Mouse (Mus musculus): ENCODE measurements around the gene Commd7. TPM values are rescaled to one million over a fixed set of nuclear protein-coding genes. Genes with fewer than 3 reads are reported as not detected.
"Not testable (repeated sequence)": the region's sequence is repeated elsewhere in the genome, so short reads cannot be mapped to it uniquely, and the experiment has no call there.

The Commd7 gene
- 9.1 and 12.7 TPM in 2 replicates for total RNA-seq (2012; rRNA removed)

GRCm38 (mm10) chr2:153631976-153632870, at the start of gene Commd7:
Commd7 (minus strand) TSS chr2:153632781.
- peak; percentile 99 for TF ChIP-seq ZC3H11A (IDR thresholded peaks at IDR 0.05; ENCODE audit: borderline replicate concordance, low read depth, low read length)
- peak; percentile 31; the same call in 1 of the 2 replicates for TF ChIP-seq HCFC1 (IDR thresholded peaks at IDR 0.05; ENCODE audit: borderline replicate concordance, insufficient read depth, low read length)
- TF ChIP-seq CHD2 (IDR thresholded peaks at IDR 0.05; ENCODE audit: low read depth, low read length) = no peak
- TF ChIP-seq ZNF384 (IDR thresholded peaks at IDR 0.05; ENCODE audit: low read depth, low read length) = peak; percentile 28; the same call in 1 of the 2 replicates

GRCm38 (mm10) chr2:153679959-153680358, 47.4 kb upstream of the Commd7 start:
- no peaks in the 10 kb centered on the region for H3K4me1 ChIP-seq (ENCODE audit: control insufficient read depth in 2 of 2, insufficient read depth in 2 of 2, low read length in 2 of 2, poor library complexity in 1 of 2)
- H3K27ac ChIP-seq (ENCODE audit: insufficient read depth, low read depth, low read length, poor library complexity, severe bottlenecking) = no peak overlapping the region
- H3K4me3 ChIP-seq (ENCODE audit: insufficient read depth in 1 of 2, low read depth in 1 of 2, low read length in 2 of 2, poor library complexity in 1 of 2, severe bottlenecking in 1 of 2) = no peak overlapping the region
- H3K36me3 ChIP-seq (ENCODE audit: control insufficient read depth, insufficient read depth, low read length, poor library complexity, severe bottlenecking) = peaks cover 54% of the 10 kb centered on the region
- TF ChIP-seq ZNF384 (IDR thresholded peaks at IDR 0.05; ENCODE audit: low read depth, low read length) (no peak), ZC3H11A (IDR thresholded peaks at IDR 0.05; ENCODE audit: borderline replicate concordance, low read depth, low read length) (no peak), CHD2 (IDR thresholded peaks at IDR 0.05; ENCODE audit: low read depth, low read length) (no peak), HCFC1 (IDR thresholded peaks at IDR 0.05; ENCODE audit: borderline replicate concordance, insufficient read depth, low read length) (no peak), MAFK (IDR thresholded peaks at IDR 0.05; ENCODE audit: insufficient read depth, low read depth, low read length) (no peak)
- DNase-seq (ENCODE audit: low read depth, low spot score) = no peak
- in situ Hi-C loops (cut with MboI; ENCODE audit: low sequenced_read_pairs in 2 of 2, unreplicated experiment in 2 of 2) = no loop called here
- H3K9ac ChIP-seq (ENCODE audit: insufficient read depth, low read depth, low read length, poor library complexity, severe bottlenecking) = no peak overlapping the region
- H3K9me3 ChIP-seq (ENCODE audit: control insufficient read depth, insufficient read depth, low read depth, low read length) = no peaks in the 10 kb centered on the region

More at GRCm38 (mm10) chr2:153631976-153632870, at the start of gene Commd7:
- no peaks in the 10 kb centered on the region; the same call in 1 of the 2 replicates for H3K36me3 ChIP-seq (ENCODE audit: control insufficient read depth, insufficient read depth, low read length, poor library complexity, severe bottlenecking)
- H3K27ac ChIP-seq (ENCODE audit: insufficient read depth, low read depth, low read length, poor library complexity, severe bottlenecking) = peak within 1 kb of the TSS; percentile 59
- DNase-seq (ENCODE audit: low read depth, low spot score) = no peak
- no peaks in the 10 kb centered on the region; a peak in 2 of 4 replicates for H3K4me1 ChIP-seq (ENCODE audit: control insufficient read depth in 2 of 2, insufficient read depth in 2 of 2, low read length in 2 of 2, poor library complexity in 1 of 2)
- in situ Hi-C loops (cut with MboI; ENCODE audit: low sequenced_read_pairs in 2 of 2, unreplicated experiment in 2 of 2) = no loop called here
- H3K9me3 ChIP-seq (ENCODE audit: control insufficient read depth, insufficient read depth, low read depth, low read length) = no peaks in the 10 kb centered on the region
- peak within 1 kb of the TSS; percentile 77 to 93 for H3K4me3 ChIP-seq (ENCODE audit: insufficient read depth in 1 of 2, low read depth in 1 of 2, low read length in 2 of 2, poor library complexity in 1 of 2, severe bottlenecking in 1 of 2)
- peak within 1 kb of the TSS; percentile 83 for H3K9ac ChIP-seq (ENCODE audit: insufficient read depth, low read depth, low read length, poor library complexity, severe bottlenecking)

GRCm38 (mm10) chr2:153677550-153677949, 45.0 kb upstream of the Commd7 start:
- TF ChIP-seq HCFC1 (IDR thresholded peaks at IDR 0.05; ENCODE audit: borderline replicate concordance, insufficient read depth, low read length) (no peak), CHD2 (IDR thresholded peaks at IDR 0.05; ENCODE audit: low read depth, low read length) (no peak), ZNF384 (IDR thresholded peaks at IDR 0.05; ENCODE audit: low read depth, low read length) (no peak), MAFK (IDR thresholded peaks at IDR 0.05; ENCODE audit: insufficient read depth, low read depth, low read length) (no peak), ZC3H11A (IDR thresholded peaks at IDR 0.05; ENCODE audit: borderline replicate concordance, low read depth, low read length) (no peak)
- DNase-seq (ENCODE audit: low read depth, low spot score) = no peak
- H3K27ac ChIP-seq (ENCODE audit: insufficient read depth, low read depth, low read length, poor library complexity, severe bottlenecking) = no peak overlapping the region
- in situ Hi-C loops (cut with MboI; ENCODE audit: low sequenced_read_pairs in 2 of 2, unreplicated experiment in 2 of 2) = no loop called here
- H3K4me3 ChIP-seq (ENCODE audit: insufficient read depth in 1 of 2, low read depth in 1 of 2, low read length in 2 of 2, poor library complexity in 1 of 2, severe bottlenecking in 1 of 2) = no peak overlapping the region
- H3K9me3 ChIP-seq (ENCODE audit: control insufficient read depth, insufficient read depth, low read depth, low read length) = no peaks in the 10 kb centered on the region
- no peaks in the 10 kb centered on the region for H3K4me1 ChIP-seq (ENCODE audit: control insufficient read depth in 2 of 2, insufficient read depth in 2 of 2, low read length in 2 of 2, poor library complexity in 1 of 2)
- H3K9ac ChIP-seq (ENCODE audit: insufficient read depth, low read depth, low read length, poor library complexity, severe bottlenecking) = no peak overlapping the region
- peaks cover 54% of the 10 kb centered on the region for H3K36me3 ChIP-seq (ENCODE audit: control insufficient read depth, insufficient read depth, low read length, poor library complexity, severe bottlenecking)

- in situ Hi-C loops (cut with MboI; ENCODE audit: low sequenced_read_pairs in 2 of 2, unreplicated experiment in 2 of 2) = no loop called here
- no peaks in the 10 kb centered on the region for H3K4me1 ChIP-seq (ENCODE audit: control insufficient read depth in 2 of 2, insufficient read depth in 2 of 2, low read length in 2 of 2, poor library complexity in 1 of 2)
- no peak for DNase-seq (ENCODE audit: low read depth, low spot score)
- TF ChIP-seq HCFC1 (IDR thresholded peaks at IDR 0.05; ENCODE audit: borderline replicate concordance, insufficient read depth, low read length) = no peak
- no peak for TF ChIP-seq MAFK (IDR thresholded peaks at IDR 0.05; ENCODE audit: insufficient read depth, low read depth, low read length)
- no peak for TF ChIP-seq ZNF384 (IDR thresholded peaks at IDR 0.05; ENCODE audit: low read depth, low read length)
- no peak for TF ChIP-seq ZC3H11A (IDR thresholded peaks at IDR 0.05; ENCODE audit: borderline replicate concordance, low read depth, low read length)
- TF ChIP-seq CHD2 (IDR thresholded peaks at IDR 0.05; ENCODE audit: low read depth, low read length) = no peak
- H3K9ac ChIP-seq (ENCODE audit: insufficient read depth, low read depth, low read length, poor library complexity, severe bottlenecking) = no peak overlapping the region
- peaks cover 52% of the 10 kb centered on the region for H3K36me3 ChIP-seq (ENCODE audit: control insufficient read depth, insufficient read depth, low read length, poor library complexity, severe bottlenecking)
- no peaks in the 10 kb centered on the region for H3K9me3 ChIP-seq (ENCODE audit: control insufficient read depth, insufficient read depth, low read depth, low read length)
- no peak overlapping the region for H3K27ac ChIP-seq (ENCODE audit: insufficient read depth, low read depth, low read length, poor library complexity, severe bottlenecking)
- no peak overlapping the region for H3K4me3 ChIP-seq (ENCODE audit: insufficient read depth in 1 of 2, low read depth in 1 of 2, low read length in 2 of 2, poor library complexity in 1 of 2, severe bottlenecking in 1 of 2)
Measured at GRCm38 (mm10) chr2:153676944-153677343, 44.4 kb upstream of the Commd7 start.

- DNase-seq (ENCODE audit: low read depth, low spot score); H3K4me1 ChIP-seq (ENCODE audit: control insufficient read depth in 2 of 2, insufficient read depth in 2 of 2, low read length in 2 of 2, poor library complexity in 1 of 2); H3K9me3 ChIP-seq (ENCODE audit: control insufficient read depth, insufficient read depth, low read depth, low read length); H3K27ac ChIP-seq (ENCODE audit: insufficient read depth, low read depth, low read length, poor library complexity, severe bottlenecking); in situ Hi-C loops (cut with MboI; ENCODE audit: low sequenced_read_pairs in 2 of 2, unreplicated experiment in 2 of 2); H3K9ac ChIP-seq (ENCODE audit: insufficient read depth, low read depth, low read length, poor library complexity, severe bottlenecking); H3K4me3 ChIP-seq (ENCODE audit: insufficient read depth in 1 of 2, low read depth in 1 of 2, low read length in 2 of 2, poor library complexity in 1 of 2, severe bottlenecking in 1 of 2): not testable (repeated sequence)
- H3K36me3 ChIP-seq (ENCODE audit: control insufficient read depth, insufficient read depth, low read length, poor library complexity, severe bottlenecking) = peaks cover 58% of the 10 kb centered on the region
Measured at GRCm38 (mm10) chr2:153675364-153675763, 42.8 kb upstream of the Commd7 start.
